Mouse (Mus musculus) hindbrain, embryonic 16.5 days (tissue): ENCODE data around the gene Ppia. TPM values are rescaled to one million over a fixed set of nuclear protein-coding genes. Genes with fewer than 3 reads are reported as not detected.

ENCODE experiments used
- ATAC-seq: fragments of 200-750 bp; cut with Nextera tagmentation; 2 replicates; pipeline ENCODE4 v1.8.0; 2017; ENCODE audit warnings: moderate TSS enrichment, moderate library complexity
- H3K27ac ChIP-seq: fragments of 300-500 bp; sonication (generic); 2 replicates; pipeline ENCODE4 v1.5.1; 2014; ENCODE audit warnings: low read depth, mild to moderate bottlenecking, control low read depth, low read length, moderate library complexity
- H3K27me3 ChIP-seq: fragments of 300-500 bp; sonication (generic); replicated peaks from 2 replicates; pipeline ENCODE4 v1.6.1; 2014; ENCODE audit warnings: low read length; ENCODE audit not compliant: control insufficient read depth, insufficient read depth
- H3K36me3 ChIP-seq: fragments of 300-500 bp; sonication (generic); 2 replicates; pipeline ENCODE4 v1.6.1; 2014; ENCODE audit warnings: mild to moderate bottlenecking, low read length, moderate library complexity, mixed read lengths; ENCODE audit not compliant: control insufficient read depth, insufficient read depth
- H3K4me1 ChIP-seq: fragments of 300-500 bp; sonication (generic); 2 replicates; pipeline ENCODE4 v1.6.1; 2014; ENCODE audit warnings: low read depth, low read length; ENCODE audit not compliant: control insufficient read depth, insufficient read depth
- H3K4me2 ChIP-seq: fragments of 300-500 bp; sonication (generic); 2 replicates; pipeline ENCODE4 v1.6.1; 2014; ENCODE audit warnings: mild to moderate bottlenecking, low read length, control low read depth, moderate library complexity
- H3K4me3 ChIP-seq: fragments of 300-500 bp; sonication (generic); 2 replicates; pipeline ENCODE4 v1.5.1; 2014; ENCODE audit warnings: mild to moderate bottlenecking, low read length, control low read depth, moderate library complexity
- H3K9ac ChIP-seq: fragments of 300-500 bp; sonication (generic); 2 replicates; pipeline ENCODE4 v1.6.1; 2014; ENCODE audit warnings: low read depth, mild to moderate bottlenecking, control low read depth, low read length, moderate library complexity
- H3K9me3 ChIP-seq: fragments of 300-500 bp; sonication (generic); 2 replicates; pipeline ENCODE4 v1.6.1; 2014; ENCODE audit warnings: mild to moderate bottlenecking, low read length, moderate library complexity; ENCODE audit not compliant: control insufficient read depth
- WGBS: fragments of 180-500 bp; shearing (Covaris S2); extraction: QIAGEN DNeasy Blood & Tissue Kit; methylation state at CpG from one replicate; pipeline ENCODE4 v1.1.7; 2014; 5-methylcytosine and 5-hydroxymethylcytosine counted together
- polyA plus RNA-seq: library from polyadenylated mRNA; unstranded; fragments of >200 nt; fragmentation: Nextera tagmentation; extraction: Ambion mirVana; gene quantifications from 2 replicates; pipeline ENCODE4 v1.2.1, GENCODE M21; 2015

Ppia gene
- polyA plus RNA-seq, 1 experiment from 2014 or later = 4,423 TPM

DNA sequence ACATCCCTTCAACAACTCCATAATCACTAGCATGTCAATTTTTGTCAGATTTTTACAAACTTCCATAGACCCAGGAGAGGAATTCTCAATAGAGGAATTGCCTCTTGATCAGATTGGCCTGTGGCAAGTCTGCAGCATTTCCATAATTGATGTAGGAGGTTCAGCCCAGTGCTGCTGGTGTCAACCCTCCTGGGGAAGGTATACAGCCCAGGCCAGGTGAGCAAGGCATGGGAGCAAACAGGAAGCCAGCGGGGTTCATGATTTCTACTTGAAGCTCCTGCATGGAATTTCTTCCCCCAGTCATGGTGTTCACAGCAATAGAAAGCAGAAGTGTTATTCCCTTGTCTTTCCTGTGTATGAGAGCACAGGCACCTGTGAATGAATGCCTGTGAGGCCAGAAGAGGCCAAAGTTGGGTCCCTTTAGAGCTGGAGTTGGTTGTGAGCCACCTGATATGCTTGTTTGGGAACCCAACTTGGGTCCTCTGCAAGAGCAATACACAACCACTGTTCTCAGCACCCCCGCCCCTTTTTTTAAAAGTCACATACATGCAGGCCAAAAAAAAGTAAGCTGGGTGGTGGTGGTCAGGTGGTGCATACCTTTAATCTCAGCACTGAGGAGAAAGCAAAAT is 5.6 kb downstream of the Ppia start:
- Histone ChIP-seq H3K9me3 (no peaks in the 10 kb centered on the region), H3K4me2 (no peak overlapping the region), H3K36me3 (peaks cover 26% of the 10 kb centered on the region), H3K4me3 (no peak overlapping the region), H3K9ac (no peak overlapping the region), H3K27ac (no peak overlapping the region), H3K27me3 (no peaks in the 10 kb centered on the region), H3K4me1 (peaks cover 17% of the 10 kb centered on the region)
- 85% methylated on average over 2 of the region's 2 CpGs for WGBS
- ATAC-seq = no peak

DNA sequence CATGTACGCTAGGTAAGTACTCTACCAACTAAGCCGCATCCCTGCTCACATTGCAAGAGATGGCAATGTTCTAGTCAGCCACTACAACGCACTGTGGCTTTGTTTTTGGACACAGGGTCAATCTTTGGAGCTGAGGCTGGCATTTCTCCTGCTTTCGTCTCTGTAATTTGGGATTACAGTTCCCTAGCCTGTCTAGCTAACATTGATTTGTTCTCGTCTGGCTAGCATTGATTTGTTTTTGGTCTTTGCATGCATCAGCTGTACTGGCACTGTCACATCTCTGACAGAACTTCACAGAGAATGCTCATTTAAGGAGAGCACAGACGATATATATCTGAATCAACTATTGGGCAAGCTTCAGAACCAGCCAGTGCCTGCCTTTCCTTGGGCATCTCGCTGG is 14.9 kb downstream of the Ppia start:
- H3K36me3 ChIP-seq = peaks cover 27% of the 10 kb centered on the region
- no peaks in the 10 kb centered on the region for H3K9me3 ChIP-seq
- H3K4me2 ChIP-seq = no peak overlapping the region
- no peaks in the 10 kb centered on the region for H3K27me3 ChIP-seq
- H3K9ac ChIP-seq = no peak overlapping the region
- H3K4me3 ChIP-seq = no peak overlapping the region
- H3K27ac ChIP-seq = no peak overlapping the region
- H3K4me1 ChIP-seq = no peaks in the 10 kb centered on the region
- ATAC-seq = no peak
- 90% methylated on average over 7 of the region's 7 CpGs for WGBS

DNA sequence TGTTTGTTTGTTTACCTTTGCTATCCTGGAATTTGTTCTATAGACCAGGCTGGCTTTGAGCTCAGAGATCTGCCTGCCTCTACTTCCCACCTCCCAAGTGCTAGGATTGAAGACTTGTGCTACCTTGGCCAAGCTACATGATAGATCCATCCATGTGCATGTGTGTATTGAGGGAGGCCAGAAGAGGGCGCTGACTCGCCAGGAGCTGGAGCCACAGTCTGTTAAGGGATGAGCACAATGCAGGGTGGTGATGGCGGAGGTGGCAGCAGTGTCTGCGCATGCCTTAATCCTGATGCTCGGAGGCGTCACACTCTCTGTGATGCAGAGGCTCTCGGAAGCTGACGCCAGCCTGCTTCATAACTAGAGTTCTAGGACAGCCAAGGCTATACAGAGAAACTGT is 21.2 kb downstream of the Ppia start:
- H3K4me3 ChIP-seq = no peak overlapping the region
- H3K9me3 ChIP-seq = no peaks in the 10 kb centered on the region
- 58% methylated on average over 8 of the region's 8 CpGs for WGBS
- no peak for ATAC-seq
- no peaks in the 10 kb centered on the region for H3K4me1 ChIP-seq
- H3K27me3 ChIP-seq = no peaks in the 10 kb centered on the region
- H3K27ac ChIP-seq = no peak overlapping the region
- no peak overlapping the region for H3K9ac ChIP-seq
- H3K4me2 ChIP-seq = no peak overlapping the region
- H3K36me3 ChIP-seq = peaks cover 16% of the 10 kb centered on the region

DNA sequence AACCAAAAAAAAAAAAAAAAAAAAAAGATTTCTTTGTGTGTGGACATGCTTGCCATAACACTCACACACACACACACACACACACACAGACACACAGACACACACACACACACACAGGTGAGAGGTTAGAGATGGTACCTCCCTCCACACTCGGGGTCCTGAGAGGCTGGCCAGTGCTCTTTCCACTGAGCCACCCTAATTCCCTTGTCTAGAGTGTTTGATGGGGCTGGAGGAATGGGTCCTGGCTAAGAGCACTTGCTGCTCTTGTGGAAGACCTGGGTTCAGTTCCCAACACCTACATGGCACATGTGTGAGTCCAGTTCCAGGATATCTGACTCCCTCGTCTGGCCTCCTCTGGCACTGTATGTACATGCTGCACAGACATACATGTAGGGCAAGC is 22.4 kb downstream of the Ppia start:
- 91% methylated on average over 2 of the region's 2 CpGs for WGBS
- Histone ChIP-seq H3K27ac (no peak overlapping the region), H3K9me3 (no peaks in the 10 kb centered on the region), H3K36me3 (peaks cover 16% of the 10 kb centered on the region), H3K27me3 (no peaks in the 10 kb centered on the region), H3K4me3 (no peak overlapping the region), H3K4me1 (no peaks in the 10 kb centered on the region), H3K9ac (no peak overlapping the region), H3K4me2 (no peak overlapping the region)
- no peak for ATAC-seq

DNA sequence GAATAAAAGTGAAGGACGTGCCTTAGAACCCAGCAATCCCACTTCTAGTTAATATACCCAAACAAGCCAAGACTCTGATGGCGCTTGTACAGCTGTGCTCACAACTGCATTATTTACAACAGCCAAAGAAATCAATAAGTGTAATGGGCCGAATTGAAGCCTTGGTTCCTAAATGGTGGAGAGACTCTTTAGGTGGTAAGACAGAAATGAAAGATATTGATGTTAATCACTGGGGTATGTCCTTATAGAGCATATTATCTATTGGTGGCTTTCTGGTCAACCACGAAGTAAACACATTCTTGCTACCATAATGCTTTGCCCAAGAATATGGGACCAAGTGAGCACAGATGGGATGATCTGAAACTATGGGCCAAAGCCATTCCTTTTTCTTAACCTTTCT is 24.9 kb downstream of the Ppia start:
- Histone ChIP-seq H3K27ac (no peak overlapping the region), H3K4me1 (peaks cover 8% of the 10 kb centered on the region), H3K4me3 (no peak overlapping the region), H3K4me2 (no peak overlapping the region), H3K9ac (no peak overlapping the region), H3K36me3 (peaks cover 9% of the 10 kb centered on the region), H3K9me3 (no peaks in the 10 kb centered on the region), H3K27me3 (no peaks in the 10 kb centered on the region)
- no peak for ATAC-seq
- WGBS = 92% methylated on average over 4 of the region's 4 CpGs

DNA sequence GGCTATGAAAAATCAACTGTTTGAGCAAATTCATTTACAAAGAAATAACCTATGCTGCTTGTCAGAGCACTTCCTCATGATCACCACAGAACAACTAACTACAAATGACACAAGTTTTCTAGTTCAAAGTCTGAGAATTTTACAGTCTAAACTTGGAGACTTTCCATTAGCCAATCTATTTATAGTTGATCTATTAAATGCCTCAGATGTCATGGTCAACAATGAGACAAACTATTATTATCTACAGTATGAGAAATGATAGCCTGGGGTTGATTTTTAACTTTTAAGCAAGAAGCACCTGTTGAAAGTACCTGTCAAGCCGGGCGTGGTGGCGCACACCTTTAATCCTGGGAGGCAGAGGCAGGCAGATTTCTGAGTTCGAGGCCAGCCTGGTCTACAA is 27.3 kb downstream of the Ppia start:
- no peak overlapping the region for H3K4me2 ChIP-seq
- WGBS = 96% methylated on average over 4 of the region's 4 CpGs

DNA sequence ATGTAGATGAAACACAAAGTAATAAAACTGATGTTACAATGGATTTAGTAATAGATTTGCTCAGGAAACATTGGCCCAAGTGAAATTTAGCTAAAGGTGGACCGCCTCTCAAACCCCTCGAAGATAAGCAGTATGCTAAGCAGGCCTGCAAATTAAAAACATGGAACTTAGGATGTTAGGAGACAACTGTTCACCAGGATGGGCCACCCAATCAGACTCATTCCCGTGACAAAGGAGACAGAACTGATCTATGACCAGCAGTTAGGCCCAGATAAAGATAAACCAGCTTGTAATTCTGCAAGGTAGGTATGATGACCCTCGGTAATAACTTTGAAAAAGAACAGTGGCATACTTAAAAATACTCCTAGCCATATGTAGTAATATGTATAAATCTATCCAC is 27.9 kb downstream of the Ppia start:
- H3K4me3 ChIP-seq = peak overlapping the region; percentile 89
- ATAC-seq = no peak
- peak overlapping the region; percentile 72 for H3K4me2 ChIP-seq
- no peaks in the 10 kb centered on the region; the same call in 1 of the 2 replicates for H3K36me3 ChIP-seq
- H3K9ac ChIP-seq = peak overlapping the region; percentile 91
- peaks cover 8% of the 10 kb centered on the region for H3K4me1 ChIP-seq
- H3K9me3 ChIP-seq = no peaks in the 10 kb centered on the region
- no peak overlapping the region for H3K27ac ChIP-seq
- 45% methylated on average over 4 of the region's 4 CpGs for WGBS
- H3K27me3 ChIP-seq = no peaks in the 10 kb centered on the region

More for the DNA sequence above, 27.3 kb downstream of the Ppia start:
- no peaks in the 10 kb centered on the region for H3K27me3 ChIP-seq
- no peak overlapping the region for H3K27ac ChIP-seq
- H3K36me3 ChIP-seq = no peaks in the 10 kb centered on the region; the same call in 1 of the 2 replicates
- H3K9ac ChIP-seq = no peak overlapping the region
- no peak overlapping the region for H3K4me3 ChIP-seq
- H3K9me3 ChIP-seq = no peaks in the 10 kb centered on the region
- H3K4me1 ChIP-seq = peaks cover 8% of the 10 kb centered on the region
- ATAC-seq = no peak

DNA sequence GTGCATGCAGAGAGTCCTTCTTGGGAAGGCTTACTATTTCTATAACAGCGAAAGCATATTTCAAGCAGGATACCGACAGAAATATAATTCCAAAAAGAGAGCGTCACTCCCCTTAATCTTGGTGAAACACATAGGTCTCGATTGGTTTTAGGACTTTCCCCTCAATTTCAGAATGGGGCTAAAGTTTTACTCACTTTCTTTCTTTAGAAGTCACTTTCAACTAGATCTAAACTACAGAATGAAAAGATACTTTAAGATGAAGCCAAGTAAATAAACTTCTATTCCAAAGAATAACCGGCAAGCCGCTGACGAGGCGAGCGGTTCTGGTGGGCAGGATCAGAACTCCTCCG is 28.5 kb downstream of the Ppia start:
- H3K4me2 ChIP-seq = peak overlapping the region; percentile 72
- H3K4me3 ChIP-seq = peak overlapping the region; percentile 89
- ATAC-seq = no peak
- peak overlapping the region; percentile 91 for H3K9ac ChIP-seq
- H3K9me3 ChIP-seq = no peaks in the 10 kb centered on the region
- H3K27ac ChIP-seq = peak overlapping the region; percentile 97
- 2% methylated on average over 10 of the region's 10 CpGs for WGBS
- no peaks in the 10 kb centered on the region; the same call in 1 of the 2 replicates for H3K36me3 ChIP-seq
- H3K27me3 ChIP-seq = no peaks in the 10 kb centered on the region
- H3K4me1 ChIP-seq = peaks cover 8% of the 10 kb centered on the region

DNA sequence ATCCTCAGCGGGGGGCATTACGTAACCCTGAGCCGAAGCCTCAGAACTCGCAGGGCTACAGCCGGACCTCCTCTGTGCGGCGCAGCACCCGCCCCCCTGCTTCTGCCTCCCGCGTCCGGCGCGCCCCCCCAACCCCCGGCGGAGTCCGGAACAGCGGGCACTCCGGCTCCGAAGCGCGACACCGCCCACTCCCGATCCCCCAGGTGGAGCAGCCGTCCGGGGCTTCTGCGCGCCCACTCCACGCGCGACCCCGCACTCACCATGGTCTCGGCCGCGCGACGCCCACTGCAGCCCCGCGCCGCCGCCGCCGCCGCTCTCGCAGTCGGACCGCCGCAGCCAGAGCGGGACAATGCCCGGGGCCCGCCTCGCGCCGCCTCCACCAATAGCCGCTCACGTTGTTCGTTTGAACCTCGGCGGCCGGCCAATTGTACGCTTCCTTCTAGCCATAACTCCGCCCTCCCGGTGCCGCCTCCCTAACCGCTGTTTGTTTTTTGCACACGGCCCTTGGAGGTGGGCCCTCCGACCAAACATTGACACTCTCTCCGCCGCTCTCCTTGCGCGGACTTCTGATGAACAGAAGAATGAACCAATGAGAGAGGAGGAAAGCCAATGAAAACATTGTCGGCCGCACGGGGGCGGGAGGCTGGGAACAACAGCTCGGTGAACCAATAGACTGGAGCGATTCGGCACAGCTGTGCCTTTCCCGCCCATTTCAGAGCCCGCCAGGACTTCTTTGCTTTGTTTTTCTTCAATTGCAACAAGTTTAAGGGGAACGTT is 29.0 kb downstream of the Ppia start, which contains the start of gene H2afv:
Gene H2afv, minus strand, starts transcription at position 367 of the 777 bp plus-strand sequence.
- peak within 1 kb of the TSS; percentile 89 for H3K4me3 ChIP-seq
- H3K27me3 ChIP-seq = no peaks in the 10 kb centered on the region
- peak within 1 kb of the TSS; percentile 97 for H3K27ac ChIP-seq
- H3K4me2 ChIP-seq = peak within 1 kb of the TSS; percentile 72
- no peaks in the 10 kb centered on the region for H3K36me3 ChIP-seq
- H3K9me3 ChIP-seq = no peaks in the 10 kb centered on the region
- peak; percentile 100 for ATAC-seq
- under 1% methylated on average over 59 of the region's 80 CpGs for WGBS
- H3K9ac ChIP-seq = peak within 1 kb of the TSS; percentile 91
- H3K4me1 ChIP-seq = peaks cover 8% of the 10 kb centered on the region
